Mouse (Mus musculus): ENCODE measurements around the gene Adam12. TPM values are rescaled to one million over a fixed set of nuclear protein-coding genes. Genes with fewer than 3 reads are reported as not detected.

The Adam12 gene
- polyA plus RNA-seq, 2 experiments from 2014 or later, result 1.2 to 2.2 TPM

DNA sequence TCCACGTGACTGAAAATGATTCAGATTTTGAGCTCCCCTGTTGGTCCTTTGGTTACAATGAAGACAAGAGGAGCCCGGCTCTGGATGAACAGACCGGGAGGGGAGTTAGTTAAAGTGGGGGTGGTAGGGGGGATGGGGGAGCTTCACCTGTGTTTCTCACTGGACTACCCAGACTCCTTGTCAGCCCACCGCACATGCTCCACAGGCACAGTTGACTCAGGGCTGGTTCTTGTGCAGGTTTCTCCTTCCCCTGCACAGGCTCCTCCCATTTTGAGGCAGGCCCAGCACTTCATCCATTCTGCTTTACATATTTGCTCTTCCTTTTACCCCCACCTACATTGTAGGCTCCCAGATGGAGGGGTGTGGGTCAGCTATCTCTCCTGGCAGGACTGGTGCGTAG, 369.2 kb downstream of the Adam12 start:
- ATAC-seq, result no peak

DNA sequence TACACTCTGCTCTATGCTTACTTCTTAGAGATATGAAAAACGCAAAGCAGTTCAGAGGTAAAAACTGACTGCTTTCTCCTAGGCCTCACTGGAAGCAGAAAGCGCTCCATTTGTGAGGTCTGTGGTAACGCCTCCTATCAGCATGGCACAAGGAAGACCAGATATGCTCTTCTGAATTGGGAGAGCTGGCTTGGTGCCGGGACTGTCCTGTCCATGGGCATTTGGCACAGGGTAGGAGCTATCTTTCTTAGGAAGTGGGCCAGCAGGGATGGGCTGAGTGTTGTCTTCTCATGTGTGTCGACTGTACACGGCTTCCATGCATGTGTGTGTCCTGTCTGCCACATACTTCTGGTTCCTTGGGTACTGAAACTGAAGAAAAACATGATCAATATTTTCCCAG, 369.7 kb downstream of the Adam12 start:
- ATAC-seq, result no peak

DNA sequence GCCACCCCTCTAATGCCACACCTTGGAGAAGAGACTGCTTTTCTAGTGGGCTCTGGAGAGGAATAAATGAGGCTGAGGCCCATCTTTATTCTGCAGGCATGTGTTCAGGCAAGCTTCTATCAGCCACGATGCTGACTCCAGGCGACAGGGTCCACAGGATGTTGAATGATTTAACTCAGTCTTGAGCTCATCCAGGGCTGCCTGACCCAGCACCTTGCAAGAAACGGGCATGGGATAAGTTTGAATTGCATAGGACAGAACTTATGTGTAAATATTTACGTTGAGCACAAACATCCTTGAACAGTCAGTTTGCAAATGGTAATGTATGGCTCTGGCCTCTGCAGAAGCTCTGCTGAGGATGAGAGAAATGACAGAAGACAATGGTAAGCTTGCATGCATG, 372.4 kb downstream of the Adam12 start:
- ATAC-seq, result no peak

DNA sequence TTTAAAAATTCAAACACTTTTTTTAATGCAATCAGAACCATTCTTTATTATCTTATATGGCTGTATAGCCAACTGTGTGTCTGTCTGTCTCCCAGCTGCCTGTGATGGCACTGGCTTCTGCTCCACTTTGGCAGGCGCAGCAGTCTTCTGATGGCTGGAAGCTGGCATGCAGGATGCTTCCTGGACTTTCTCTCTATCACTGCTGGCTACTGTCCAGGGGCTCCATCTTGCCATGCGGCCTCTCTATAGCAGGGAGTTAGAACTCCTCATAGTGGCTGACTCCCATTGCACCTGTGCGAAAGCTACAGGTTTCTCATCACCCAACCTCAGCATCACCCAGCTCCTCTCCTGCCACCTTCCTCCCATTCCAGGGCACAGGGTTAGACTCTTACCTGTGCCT, 373.4 kb downstream of the Adam12 start:
- no peak for ATAC-seq

GRCm38 (mm10) chr7:133856278-133856677, 375.7 kb downstream of the Adam12 start:
- no peak for ATAC-seq

GRCm38 (mm10) chr7:133850735-133851134, 381.2 kb downstream of the Adam12 start:
- no peak for ATAC-seq

GRCm38 (mm10) chr7:133848180-133848579, 383.8 kb downstream of the Adam12 start:
- ATAC-seq, result no peak

GRCm38 (mm10) chr7:133847175-133847574, 384.8 kb downstream of the Adam12 start:
- ATAC-seq, result no peak

- ATAC-seq, result no peak
Observed at GRCm38 (mm10) chr7:133842079-133842478, 389.9 kb downstream of the Adam12 start.

GRCm38 (mm10) chr7:133839546-133839945, 392.4 kb downstream of the Adam12 start:
- no peak for ATAC-seq

Other genes with a start within 250 kb of the Adam12 start
- not detected for gene D7Ertd443e, start 153.5 kb upstream of the Adam12 start, polyA plus RNA-seq (2017; shearing (Covaris generic))